Mouse (Mus musculus): ENCODE measurements around the gene Hmga1b.

GRCm38 (mm10) chr11:120719242-120719641 is 43.4 kb upstream of the Hmga1b start:
- TF ChIP-seq NRF1 (IDR thresholded peaks at IDR 0.05; ENCODE audit: insufficient read depth, low read depth, low read length, poor library complexity, severe bottlenecking) (no peak), POLR2A (IDR thresholded peaks at IDR 0.05; ENCODE audit: control insufficient read depth in 1 of 2, insufficient read depth in 1 of 2, low read depth in 1 of 2, low read length in 2 of 2, poor library complexity in 1 of 2) (no peak), ZMIZ1 (IDR thresholded peaks at IDR 0.05; ENCODE audit: low read depth, low read length) (no peak), ZC3H11A (IDR thresholded peaks at IDR 0.05; ENCODE audit: low read depth, low read length) (no peak), MAX (IDR thresholded peaks at IDR 0.05; ENCODE audit: low read length) (no peak), CTCF (IDR thresholded peaks at IDR 0.05 in 2 of 3, conservative IDR thresholded peaks at IDR 0.05 in 1 of 3; ENCODE audit: control insufficient read depth in 1 of 3, insufficient read depth in 1 of 3, low read depth in 2 of 3, low read length in 3 of 3, poor library complexity in 1 of 3, severe bottlenecking in 1 of 3) (no peak), E2F4 (IDR thresholded peaks at IDR 0.05; ENCODE audit: borderline replicate concordance, low read depth, low read length) (no peak), TCF12 (IDR thresholded peaks at IDR 0.05; ENCODE audit: low read depth, low read length) (no peak), JUND (IDR thresholded peaks at IDR 0.05; ENCODE audit: low read depth, low read length) (no peak), RCOR1 (IDR thresholded peaks at IDR 0.05; ENCODE audit: low read depth, low read length) (no peak), SMC3 (IDR thresholded peaks at IDR 0.05; ENCODE audit: low read depth, low read length) (no peak), SIN3A (IDR thresholded peaks at IDR 0.05; ENCODE audit: low read length) (no peak)

Data from MEL (cell line).